Mouse (Mus musculus) lung, embryonic 16.5 days (tissue): Measurements from ENCODE around the gene Tdg. TPM values are rescaled to one million over a fixed set of nuclear protein-coding genes. Genes with fewer than 3 reads are reported as not detected.

Experiments used
- ATAC-seq: fragments of 200-750 bp; cut with Nextera tagmentation; 2 replicates; pipeline ENCODE4 v1.8.0; 2017; ENCODE audit warnings: low read depth, mild to moderate bottlenecking, moderate library complexity
- H3K27ac ChIP-seq: fragments of 300-500 bp; sonication (generic); 2 replicates; pipeline ENCODE4 v1.5.1; 2014; ENCODE audit warnings: mild to moderate bottlenecking, control low read depth, low read length
- H3K27me3 ChIP-seq: fragments of 300-500 bp; sonication (generic); 2 replicates; pipeline ENCODE4 v1.6.1; 2014; ENCODE audit warnings: low read depth, low read length, mixed read lengths; ENCODE audit not compliant: control insufficient read depth, insufficient read depth
- H3K36me3 ChIP-seq: fragments of 300-500 bp; sonication (generic); 2 replicates; pipeline ENCODE4 v1.6.1; 2014; ENCODE audit warnings: low read length; ENCODE audit not compliant: control insufficient read depth, insufficient read depth
- H3K4me1 ChIP-seq: fragments of 300-500 bp; sonication (generic); replicated peaks from 2 replicates; pipeline ENCODE4 v1.6.1; 2014; ENCODE audit warnings: low read length, mixed read lengths; ENCODE audit not compliant: control insufficient read depth, insufficient read depth
- H3K4me2 ChIP-seq: fragments of 300-500 bp; sonication (generic); 2 replicates; pipeline ENCODE4 v1.6.1; 2014; ENCODE audit warnings: low read depth, low read length, control low read depth
- H3K4me3 ChIP-seq: fragments of 300-500 bp; sonication (generic); 2 replicates; pipeline ENCODE4 v1.5.1; 2014; ENCODE audit warnings: mild to moderate bottlenecking, low read length, control low read depth
- H3K9ac ChIP-seq: fragments of 300-500 bp; sonication (generic); 2 replicates; pipeline ENCODE4 v1.6.1; 2014; ENCODE audit warnings: low read length, control low read depth
- H3K9me3 ChIP-seq: fragments of 300-500 bp; sonication (generic); 2 replicates; pipeline ENCODE4 v1.6.1; 2016; ENCODE audit warnings: low read length; ENCODE audit not compliant: control insufficient read depth
- WGBS: fragments of 180-500 bp; shearing (Covaris S2); extraction: QIAGEN DNeasy Blood & Tissue Kit; methylation state at CpG from one replicate; pipeline ENCODE4 v1.1.7; 2014; 5-methylcytosine and 5-hydroxymethylcytosine counted together
- polyA plus RNA-seq: library from polyadenylated mRNA; unstranded; fragments of >200 nt; fragmentation: Nextera tagmentation; extraction: Ambion mirVana; gene quantifications from 2 replicates; pipeline ENCODE4 v1.2.1, GENCODE M21; 2015

Tdg gene
- polyA plus RNA-seq, 1 experiment from 2014 or later: 123 TPM

GRCm38 (mm10) chr10:82632496-82633280 is 3.1 kb downstream of the Tdg start:
- Histone ChIP-seq H3K9ac (no peak overlapping the region), H3K4me1 (peaks cover 13% of the 10 kb centered on the region), H3K27me3 (no peaks in the 10 kb centered on the region), H3K4me2 (no peak overlapping the region), H3K36me3 (peaks cover 10% of the 10 kb centered on the region; the same call in 1 of the 2 replicates), H3K27ac (no peak overlapping the region), H3K4me3 (no peak overlapping the region), H3K9me3 (no peaks in the 10 kb centered on the region)
- ATAC-seq: no peak
- 92% methylated on average over 12 of the region's 12 CpGs for WGBS

- H3K36me3 ChIP-seq: peaks cover 18% of the 10 kb centered on the region
- no peak overlapping the region for H3K4me2 ChIP-seq
- H3K27me3 ChIP-seq: no peaks in the 10 kb centered on the region
- no peak for ATAC-seq
- H3K9ac ChIP-seq: no peak overlapping the region
- H3K27ac ChIP-seq: no peak overlapping the region
- H3K4me1 ChIP-seq: peaks cover 13% of the 10 kb centered on the region
- WGBS: 98% methylated on average over 7 of the region's 7 CpGs
- no peak overlapping the region for H3K4me3 ChIP-seq
- H3K9me3 ChIP-seq: no peaks in the 10 kb centered on the region
Observed at GRCm38 (mm10) chr10:82634348-82634747, 4.7 kb downstream of the Tdg start.

- Histone ChIP-seq H3K36me3 (peaks cover 33% of the 10 kb centered on the region), H3K9ac (no peak overlapping the region)
- WGBS: 96% methylated on average over 3 of the region's 3 CpGs
Observed at GRCm38 (mm10) chr10:82636321-82636720, 6.7 kb downstream of the Tdg start.

GRCm38 (mm10) chr10:82639032-82639698 is 9.5 kb downstream of the Tdg start:
- Histone ChIP-seq H3K36me3 (peaks cover 43% of the 10 kb centered on the region), H3K9me3 (no peaks in the 10 kb centered on the region), H3K9ac (no peak overlapping the region), H3K27ac (no peak overlapping the region), H3K4me2 (no peak overlapping the region), H3K4me1 (no peaks in the 10 kb centered on the region), H3K4me3 (no peak overlapping the region), H3K27me3 (no peaks in the 10 kb centered on the region)
- ATAC-seq: no peak
- 88% methylated on average over 8 of the region's 8 CpGs for WGBS

More at GRCm38 (mm10) chr10:82636321-82636720, 6.7 kb downstream of the Tdg start:
- Histone ChIP-seq H3K4me3 (no peak overlapping the region), H3K27me3 (no peaks in the 10 kb centered on the region), H3K4me1 (peaks cover 2% of the 10 kb centered on the region; the same call in 1 of the 2 replicates), H3K9me3 (no peaks in the 10 kb centered on the region), H3K4me2 (no peak overlapping the region), H3K27ac (no peak overlapping the region)
- no peak for ATAC-seq

- H3K4me3 ChIP-seq: no peak overlapping the region
- no peak overlapping the region for H3K4me2 ChIP-seq
- no peak for ATAC-seq
- H3K27ac ChIP-seq: no peak overlapping the region
- H3K27me3 ChIP-seq: no peaks in the 10 kb centered on the region
- H3K4me1 ChIP-seq: no peaks in the 10 kb centered on the region
- WGBS: 90% methylated on average over 9 of the region's 9 CpGs
- H3K36me3 ChIP-seq: peaks cover 54% of the 10 kb centered on the region
- H3K9me3 ChIP-seq: no peaks in the 10 kb centered on the region
- H3K9ac ChIP-seq: no peak overlapping the region
Observed at GRCm38 (mm10) chr10:82641481-82641880, 11.9 kb downstream of the Tdg start.

- H3K27me3 ChIP-seq: no peaks in the 10 kb centered on the region
- H3K9me3 ChIP-seq: no peaks in the 10 kb centered on the region
- 95% methylated on average over 8 of the region's 8 CpGs for WGBS
- peaks cover 45% of the 10 kb centered on the region for H3K36me3 ChIP-seq
- no peaks in the 10 kb centered on the region for H3K4me1 ChIP-seq
- no peak for ATAC-seq
- no peak overlapping the region for H3K4me2 ChIP-seq
- no peak overlapping the region for H3K4me3 ChIP-seq
- no peak overlapping the region for H3K9ac ChIP-seq
- no peak overlapping the region for H3K27ac ChIP-seq
Observed at GRCm38 (mm10) chr10:82646083-82646482, 16.5 kb downstream of the Tdg start.

GRCm38 (mm10) chr10:82647205-82647811 is 17.7 kb downstream of the Tdg start:
- H3K9me3 ChIP-seq: no peaks in the 10 kb centered on the region
- no peaks in the 10 kb centered on the region for H3K4me1 ChIP-seq
- H3K4me3 ChIP-seq: no peak overlapping the region
- WGBS: 79% methylated on average over 17 of the region's 17 CpGs
- H3K36me3 ChIP-seq: peaks cover 36% of the 10 kb centered on the region
- H3K9ac ChIP-seq: no peak overlapping the region
- no peak overlapping the region for H3K27ac ChIP-seq
- ATAC-seq: no peak
- H3K4me2 ChIP-seq: no peak overlapping the region
- H3K27me3 ChIP-seq: no peaks in the 10 kb centered on the region

GRCm38 (mm10) chr10:82651221-82651620 is 21.6 kb downstream of the Tdg start:
- Histone ChIP-seq H3K36me3 (peaks cover 19% of the 10 kb centered on the region), H3K27ac (no peak overlapping the region), H3K9ac (no peak overlapping the region), H3K4me1 (no peaks in the 10 kb centered on the region), H3K9me3 (no peaks in the 10 kb centered on the region), H3K4me2 (no peak overlapping the region), H3K27me3 (no peaks in the 10 kb centered on the region), H3K4me3 (no peak overlapping the region)
- no peak for ATAC-seq
- WGBS: 76% methylated on average over 5 of the region's 5 CpGs

- ATAC-seq: no peak
- Histone ChIP-seq H3K36me3 (peaks cover 10% of the 10 kb centered on the region), H3K9ac (no peak overlapping the region), H3K27me3 (no peaks in the 10 kb centered on the region), H3K4me3 (no peak overlapping the region), H3K4me1 (no peaks in the 10 kb centered on the region), H3K9me3 (no peaks in the 10 kb centered on the region), H3K27ac (no peak overlapping the region), H3K4me2 (no peak overlapping the region)
- 73% methylated on average over 5 of the region's 5 CpGs for WGBS
Observed at GRCm38 (mm10) chr10:82652625-82653024, 23.0 kb downstream of the Tdg start.
